Mouse (Mus musculus) neural tube, embryonic 15.5 days (tissue): Measurements from ENCODE around the gene Slc8a1. TPM values are rescaled to one million over a fixed set of nuclear protein-coding genes. Genes with fewer than 3 reads are reported as not detected.
A peak's percentile ranks its signal among the peaks of the same experiment; 100 is the strongest.

Experiments
- ATAC-seq: fragments of 200-750 bp; cut with Nextera tagmentation; 2 replicates; pipeline ENCODE4 v1.8.0; 2017; ENCODE audit warnings: mild to moderate bottlenecking, moderate TSS enrichment, moderate library complexity; ENCODE audit not compliant: low FRiP score
- H3K27ac ChIP-seq: fragments of 300-500 bp; sonication (generic); replicated peaks from 2 replicates; pipeline ENCODE4 v1.5.1; 2015; ENCODE audit warnings: mild to moderate bottlenecking, inconsistent platforms
- H3K27me3 ChIP-seq: fragments of 300-500 bp; sonication (generic); replicated peaks from 2 replicates; pipeline ENCODE4 v1.6.1; 2015; ENCODE audit warnings: inconsistent platforms
- H3K36me3 ChIP-seq: fragments of 300-500 bp; sonication (generic); 2 replicates; pipeline ENCODE4 v1.6.1; 2015; ENCODE audit warnings: inconsistent platforms
- H3K4me1 ChIP-seq: fragments of 300-500 bp; sonication (generic); 2 replicates; pipeline ENCODE4 v1.6.1; 2015; ENCODE audit warnings: inconsistent platforms
- H3K4me2 ChIP-seq: fragments of 300-500 bp; sonication (generic); 2 replicates; pipeline ENCODE4 v1.6.1; 2015; ENCODE audit warnings: inconsistent platforms, mild to moderate bottlenecking, moderate library complexity
- H3K4me3 ChIP-seq: fragments of 300-500 bp; sonication (generic); replicated peaks from 2 replicates; pipeline ENCODE4 v1.5.1; 2015; ENCODE audit warnings: mild to moderate bottlenecking, inconsistent platforms
- H3K9ac ChIP-seq: fragments of 300-500 bp; sonication (generic); replicated peaks from 2 replicates; pipeline ENCODE4 v1.6.1; 2015; ENCODE audit warnings: mild to moderate bottlenecking, inconsistent platforms
- H3K9me3 ChIP-seq: fragments of 300-500 bp; sonication (generic); replicated peaks from 2 replicates; pipeline ENCODE4 v1.6.1; 2016; ENCODE audit warnings: inconsistent platforms
- WGBS: fragments of 180-500 bp; shearing (Covaris S2); methylation state at CpG from one replicate; pipeline ENCODE4 v1.1.7; 2015; ENCODE audit warnings: mixed read lengths; 5-methylcytosine and 5-hydroxymethylcytosine counted together
- polyA plus RNA-seq: library from polyadenylated mRNA; unstranded; fragments of >200 nt; fragmentation: Nextera tagmentation; extraction: Ambion mirVana; gene quantifications from 2 replicates; pipeline ENCODE4 v1.2.1, GENCODE M21; 2015

Gene Slc8a1
- polyA plus RNA-seq, 1 experiment from 2014 or later = 23.1 TPM

DNA sequence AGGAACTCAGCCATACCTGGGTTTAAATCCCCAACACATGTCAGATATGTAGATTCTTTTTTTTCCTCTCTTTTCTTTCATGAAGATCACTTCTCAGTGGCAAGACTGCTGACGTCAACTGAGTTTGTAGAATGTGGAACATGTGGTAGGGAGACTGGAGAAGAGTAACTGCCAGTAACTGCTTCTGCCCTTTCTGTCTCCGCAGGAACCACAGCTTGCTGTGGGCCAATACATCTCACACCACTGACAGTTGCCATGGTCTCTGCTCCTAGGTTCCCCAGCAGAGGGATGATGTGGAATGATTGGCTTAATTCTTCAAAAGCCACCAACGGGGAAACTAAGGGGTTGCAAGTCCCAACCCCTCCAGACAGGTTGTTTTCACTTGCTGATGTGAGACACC, 33.4 kb downstream of the Slc8a1 start:
- Histone ChIP-seq H3K9ac (no peak overlapping the region), H3K27me3 (no peaks in the 10 kb centered on the region), H3K36me3 (no peaks in the 10 kb centered on the region), H3K4me2 (no peak overlapping the region), H3K9me3 (no peaks in the 10 kb centered on the region), H3K4me3 (no peak overlapping the region), H3K27ac (no peak overlapping the region), H3K4me1 (no peaks in the 10 kb centered on the region)
- ATAC-seq = no peak
- 45% methylated on average over 3 of the region's 3 CpGs for WGBS

DNA sequence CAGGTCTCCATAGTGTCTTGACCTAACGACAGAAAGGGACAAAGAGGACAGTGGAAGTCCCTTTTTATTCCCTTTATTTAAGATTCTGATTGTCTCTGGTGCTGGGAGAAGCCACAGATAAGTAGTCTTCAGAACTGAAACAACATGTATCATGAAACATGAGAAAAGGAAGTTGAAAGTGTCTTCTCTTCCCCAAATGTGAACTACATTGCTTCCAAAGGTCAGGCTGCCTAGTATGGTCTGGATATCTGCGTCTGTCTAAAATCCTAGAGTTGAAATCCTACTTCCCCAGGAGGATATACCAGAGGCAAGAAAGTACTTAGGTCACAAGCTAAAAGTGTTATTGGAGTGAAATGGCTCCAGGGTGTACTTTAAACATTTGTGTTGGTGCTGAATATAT, 34.9 kb downstream of the Slc8a1 start:
- Histone ChIP-seq H3K4me3 (no peak overlapping the region), H3K36me3 (no peaks in the 10 kb centered on the region), H3K4me2 (no peak overlapping the region), H3K27ac (no peak overlapping the region), H3K9ac (no peak overlapping the region), H3K9me3 (no peaks in the 10 kb centered on the region), H3K27me3 (no peaks in the 10 kb centered on the region), H3K4me1 (0 out of 2 replicates have a peak, but pooled peaks cover 4% of the 10 kb centered on the region)
- ATAC-seq = no peak
- 77% methylated on average over 2 of the region's 2 CpGs for WGBS

DNA sequence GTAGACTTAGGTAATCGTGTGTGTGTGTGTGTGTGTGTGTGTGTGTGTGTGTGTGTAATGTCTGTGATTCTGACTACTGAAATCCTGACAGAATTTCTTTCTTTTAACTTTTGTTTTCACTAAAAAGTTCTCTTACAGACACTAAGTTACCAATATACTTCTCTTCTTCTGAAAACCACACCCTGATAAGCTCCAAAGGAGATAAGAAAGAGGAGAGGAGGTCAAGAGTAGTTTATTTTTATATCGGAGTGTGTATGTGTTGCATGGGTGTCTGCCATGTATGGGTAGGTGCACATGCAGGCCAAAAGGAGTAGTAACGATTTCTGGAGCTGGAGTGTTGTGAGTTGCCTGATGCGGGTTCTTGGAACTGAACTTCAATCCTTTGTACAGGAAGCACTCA, 36.5 kb downstream of the Slc8a1 start:
- ATAC-seq = no peak
- Histone ChIP-seq H3K27me3 (no peaks in the 10 kb centered on the region), H3K9ac (no peak overlapping the region), H3K27ac (no peak overlapping the region), H3K36me3 (no peaks in the 10 kb centered on the region), H3K4me1 (0 out of 2 replicates have a peak, but pooled peaks cover 4% of the 10 kb centered on the region), H3K9me3 (no peaks in the 10 kb centered on the region), H3K4me3 (no peak overlapping the region), H3K4me2 (no peak overlapping the region)
- 90% methylated on average over 4 of the region's 4 CpGs for WGBS

GRCm38 (mm10) chr17:81698789-81699188, 39.4 kb downstream of the Slc8a1 start:
- H3K4me1 ChIP-seq = 0 out of 2 replicates have a peak, but pooled peaks cover 4% of the 10 kb centered on the region
- ATAC-seq = no peak
- H3K9ac ChIP-seq = no peak overlapping the region
- H3K9me3 ChIP-seq = no peaks in the 10 kb centered on the region
- no peak overlapping the region for H3K27ac ChIP-seq
- no peaks in the 10 kb centered on the region for H3K36me3 ChIP-seq
- no peak overlapping the region for H3K4me2 ChIP-seq
- no peak overlapping the region for H3K4me3 ChIP-seq
- no peaks in the 10 kb centered on the region for H3K27me3 ChIP-seq
- 34% methylated on average over 10 of the region's 10 CpGs for WGBS

- Histone ChIP-seq H3K36me3 (no peaks in the 10 kb centered on the region), H3K4me2 (no peak overlapping the region), H3K27me3 (no peaks in the 10 kb centered on the region), H3K9ac (no peak overlapping the region), H3K4me3 (no peak overlapping the region), H3K4me1 (0 out of 2 replicates have a peak, but pooled peaks cover 4% of the 10 kb centered on the region), H3K9me3 (no peaks in the 10 kb centered on the region), H3K27ac (no peak overlapping the region)
- no peak for ATAC-seq
- WGBS = 60% methylated on average over 2 of the region's 2 CpGs
Measured at GRCm38 (mm10) chr17:81697695-81698094, 40.5 kb downstream of the Slc8a1 start.

DNA sequence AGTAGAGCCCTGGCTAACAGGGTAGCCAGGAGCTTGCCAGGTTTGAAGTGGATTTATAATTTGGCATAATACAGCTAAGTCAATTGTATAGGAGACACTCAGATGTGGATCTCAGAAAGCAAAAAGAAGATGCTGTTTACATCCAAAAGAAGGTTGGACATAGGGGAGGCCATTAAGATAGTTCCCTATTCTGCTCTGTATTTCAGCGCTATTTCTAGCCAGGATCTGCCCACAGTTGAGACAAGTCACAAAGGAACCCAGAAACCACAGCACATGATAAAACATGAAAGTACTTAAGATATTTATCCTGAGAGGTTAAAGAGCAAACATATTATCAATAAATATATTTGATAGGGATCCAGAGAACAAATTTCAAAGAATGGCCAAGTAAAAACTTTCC, 43.2 kb downstream of the Slc8a1 start:
- H3K9me3 ChIP-seq = no peaks in the 10 kb centered on the region
- H3K4me3 ChIP-seq = no peak overlapping the region
- 0 out of 2 replicates have a peak, but pooled peaks cover 4% of the 10 kb centered on the region for H3K4me1 ChIP-seq
- 90% methylated on average over 1 of the region's 1 CpGs for WGBS
- no peak overlapping the region for H3K4me2 ChIP-seq
- H3K9ac ChIP-seq = no peak overlapping the region
- no peaks in the 10 kb centered on the region for H3K36me3 ChIP-seq
- no peak for ATAC-seq
- no peak overlapping the region for H3K27ac ChIP-seq
- H3K27me3 ChIP-seq = no peaks in the 10 kb centered on the region

DNA sequence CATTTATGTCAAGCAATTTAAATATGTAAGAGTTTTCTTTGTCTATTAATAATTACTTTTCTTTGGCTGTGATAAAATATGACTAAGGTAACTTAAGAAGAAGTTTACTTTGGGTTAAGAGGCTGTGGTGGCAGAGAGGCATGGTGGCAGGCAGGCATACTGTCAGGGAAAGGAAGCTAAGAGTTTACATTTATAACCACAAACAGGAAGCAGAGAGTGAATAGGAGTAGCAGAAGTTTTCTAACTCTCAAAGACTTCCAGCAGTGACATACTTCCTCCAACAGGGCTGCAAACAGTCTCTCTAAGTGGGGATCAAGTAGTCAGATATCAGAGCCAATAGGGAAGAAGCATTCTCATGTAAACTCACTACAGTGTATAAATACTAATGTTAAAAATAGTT, 58.6 kb downstream of the Slc8a1 start:
- Histone ChIP-seq H3K9ac (no peak overlapping the region), H3K4me2 (no peak overlapping the region), H3K36me3 (no peaks in the 10 kb centered on the region), H3K27me3 (no peaks in the 10 kb centered on the region), H3K4me3 (no peak overlapping the region), H3K9me3 (no peaks in the 10 kb centered on the region), H3K27ac (no peak overlapping the region), H3K4me1 (0 out of 2 replicates have a peak, but pooled peaks cover 3% of the 10 kb centered on the region)
- ATAC-seq = no peak

DNA sequence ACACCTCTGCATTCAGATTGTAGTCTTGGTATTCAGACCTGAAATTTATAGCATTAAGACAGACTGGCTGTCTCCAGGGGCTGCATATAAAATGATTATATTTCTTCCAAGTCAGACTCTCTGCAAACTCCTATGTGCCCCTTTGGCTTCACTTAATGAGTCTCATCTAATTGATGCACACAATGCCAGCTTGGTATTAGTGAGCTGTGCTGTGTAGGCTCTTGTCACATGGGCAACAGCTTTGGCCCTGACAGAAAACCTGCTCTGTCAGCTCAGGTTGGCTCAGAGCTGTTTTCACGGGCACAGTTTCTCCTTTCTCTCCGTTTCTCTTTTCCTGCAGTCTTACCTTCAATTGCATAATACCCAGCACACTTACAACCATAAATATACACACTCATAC, 60.7 kb downstream of the Slc8a1 start:
- H3K9me3 ChIP-seq = no peaks in the 10 kb centered on the region
- H3K4me1 ChIP-seq = 0 out of 2 replicates have a peak, but pooled peaks cover 3% of the 10 kb centered on the region
- 52% methylated on average over 2 of the region's 2 CpGs for WGBS
- ATAC-seq = no peak
- H3K4me2 ChIP-seq = no peak overlapping the region
- no peaks in the 10 kb centered on the region for H3K36me3 ChIP-seq
- no peak overlapping the region for H3K27ac ChIP-seq
- no peak overlapping the region for H3K9ac ChIP-seq
- H3K27me3 ChIP-seq = peaks cover under 1% of the 10 kb centered on the region; the same call in 1 of the 2 replicates
- no peak overlapping the region for H3K4me3 ChIP-seq

DNA sequence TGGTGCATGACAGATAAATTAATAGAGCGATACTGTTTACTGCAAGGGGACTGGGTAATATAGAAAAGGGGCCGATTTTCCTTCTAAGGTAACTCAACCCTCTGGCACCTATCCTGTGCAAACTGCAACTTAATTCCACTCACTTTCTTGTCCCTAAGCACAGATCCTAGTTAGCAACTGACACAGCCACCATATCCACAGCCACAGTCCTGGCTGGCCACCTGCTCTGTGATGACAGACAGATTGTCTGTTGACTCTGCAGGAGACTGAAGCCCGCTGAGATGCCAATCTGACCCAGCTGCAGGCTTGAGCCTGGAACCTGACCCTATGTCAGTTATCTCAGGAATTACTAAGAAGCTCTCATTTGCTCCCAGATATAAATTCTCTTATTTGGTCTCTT, 62.0 kb downstream of the Slc8a1 start:
- Histone ChIP-seq H3K9me3 (no peaks in the 10 kb centered on the region), H3K4me2 (no peak overlapping the region), H3K27ac (no peak overlapping the region), H3K36me3 (no peaks in the 10 kb centered on the region), H3K27me3 (peaks cover 9% of the 10 kb centered on the region; the same call in 1 of the 2 replicates), H3K9ac (no peak overlapping the region), H3K4me3 (no peak overlapping the region), H3K4me1 (peaks cover 15% of the 10 kb centered on the region)
- WGBS = 66% methylated on average over 3 of the region's 3 CpGs
- no peak for ATAC-seq

- H3K4me3 ChIP-seq = peak overlapping the region; percentile 67
- no peak overlapping the region for H3K9ac ChIP-seq
- WGBS = 17% methylated on average over 5 of the region's 5 CpGs
Measured at GRCm38 (mm10) chr17:81671245-81671644, 66.9 kb downstream of the Slc8a1 start.

GRCm38 (mm10) chr17:81669816-81670691, 68.1 kb downstream of the Slc8a1 start:
- under 1% methylated on average over 55 of the region's 84 CpGs for WGBS
- Histone ChIP-seq H3K9me3 (no peaks in the 10 kb centered on the region), H3K27me3 (peaks cover 10% of the 10 kb centered on the region; the same call in 1 of the 2 replicates), H3K4me3 (peak overlapping the region; percentile 67), H3K4me2 (peak overlapping the region; percentile 84), H3K9ac (peak overlapping the region; percentile 93), H3K36me3 (no peaks in the 10 kb centered on the region), H3K4me1 (peaks cover 45% of the 10 kb centered on the region), H3K27ac (peak overlapping the region; percentile 98)
- ATAC-seq = peak; percentile 82

More at GRCm38 (mm10) chr17:81671245-81671644, 66.9 kb downstream of the Slc8a1 start:
- Histone ChIP-seq H3K27ac (peak overlapping the region; percentile 98), H3K36me3 (no peaks in the 10 kb centered on the region), H3K9me3 (no peaks in the 10 kb centered on the region), H3K4me1 (peaks cover 44% of the 10 kb centered on the region), H3K4me2 (peak overlapping the region; percentile 84), H3K27me3 (peaks cover 10% of the 10 kb centered on the region; the same call in 1 of the 2 replicates)
- ATAC-seq = no peak
